Mouse (Mus musculus): Measurements from ENCODE around the gene Slfn2.

Slfn2 gene

GRCm38 (mm10) chr11:83077714-83078422 lies 13.0 kb downstream of the Slfn2 start:
- DNase-seq = no peak

- DNase-seq = no peak
These were observed 13.7 kb downstream of the Slfn2 start for GRCm38 (mm10) chr11:83078423-83079140.

- DNase-seq = no peak
These were observed 14.7 kb downstream of the Slfn2 start for GRCm38 (mm10) chr11:83079487-83080199.

- no peak for DNase-seq
These were observed 18.0 kb downstream of the Slfn2 start for GRCm38 (mm10) chr11:83082741-83083473.

GRCm38 (mm10) chr11:83084161-83084560 lies 19.2 kb downstream of the Slfn2 start:
- DNase-seq = no peak

GRCm38 (mm10) chr11:83084761-83085160 lies 19.8 kb downstream of the Slfn2 start:
- no peak for DNase-seq

- DNase-seq = no peak
These were observed 50.2 kb downstream of the Slfn2 start for GRCm38 (mm10) chr11:83115138-83115537.

- DNase-seq = no peak
These were observed 51.8 kb downstream of the Slfn2 start, which contains the start of gene Slfn1 for GRCm38 (mm10) chr11:83116597-83117227. Gene Slfn1, plus strand, starts transcription at chr11:83116849.

GRCm38 (mm10) chr11:83118056-83118455 lies 53.1 kb downstream of the Slfn2 start:
- DNase-seq = no peak

Measured in cerebellum, adult 11 months (tissue).